Mouse (Mus musculus) neural tube, embryonic 11.5 days (tissue): ENCODE results near the gene Kalrn. TPM values are rescaled to one million over a fixed set of nuclear protein-coding genes. Genes with fewer than 3 reads are reported as not detected.

ENCODE experiments used
- ATAC-seq: fragments of 200-750 bp; cut with Nextera tagmentation; 2 replicates; pipeline ENCODE4 v1.8.0; 2017; ENCODE audit warnings: moderate number of reproducible peaks, mild to moderate bottlenecking, moderate TSS enrichment, moderate library complexity; ENCODE audit not compliant: insufficient read depth, low FRiP score, low TSS enrichment
- DNase-seq: peaks from one replicate; pipeline ENCODE4 v3.0.0-alpha.2; 2015; ENCODE audit warnings: low spot score
- H3K27ac ChIP-seq: fragments of 300-500 bp; sonication (generic); 2 replicates; pipeline ENCODE4 v1.5.1; 2014; ENCODE audit warnings: low read depth, mild to moderate bottlenecking, low read length
- H3K27me3 ChIP-seq: fragments of 300-500 bp; sonication (generic); 2 replicates; pipeline ENCODE4 v1.6.1; 2014; ENCODE audit warnings: mild to moderate bottlenecking, low read length, mixed read lengths; ENCODE audit not compliant: control insufficient read depth, insufficient read depth
- H3K36me3 ChIP-seq: fragments of 300-500 bp; sonication (generic); 2 replicates; pipeline ENCODE4 v1.6.1; 2014; ENCODE audit warnings: mild to moderate bottlenecking, low read length, moderate library complexity, mixed read lengths; ENCODE audit not compliant: control insufficient read depth, insufficient read depth
- H3K4me1 ChIP-seq: fragments of 300-500 bp; sonication (generic); 2 replicates; pipeline ENCODE4 v1.6.1; 2014; ENCODE audit warnings: low read length, mixed read lengths; ENCODE audit not compliant: control insufficient read depth, insufficient read depth
- H3K4me2 ChIP-seq: fragments of 300-500 bp; sonication (generic); 2 replicates; pipeline ENCODE4 v1.6.1; 2014; ENCODE audit warnings: low read depth, mild to moderate bottlenecking, moderate library complexity
- H3K4me3 ChIP-seq: fragments of 300-500 bp; sonication (generic); 2 replicates; pipeline ENCODE4 v1.5.1; 2014; ENCODE audit warnings: low read depth, low read length
- H3K9ac ChIP-seq: fragments of 300-500 bp; sonication (generic); 2 replicates; pipeline ENCODE4 v1.6.1; 2014; ENCODE audit warnings: mild to moderate bottlenecking, low read length
- H3K9me3 ChIP-seq: fragments of 300-500 bp; sonication (generic); 2 replicates; pipeline ENCODE4 v1.6.1; 2016; ENCODE audit warnings: low read length; ENCODE audit not compliant: control insufficient read depth
- WGBS: fragments of 180-500 bp; shearing (Covaris S2); extraction: QIAGEN DNeasy Blood & Tissue Kit; methylation state at CpG from one replicate; pipeline ENCODE4 v1.1.7; 2014; 5-methylcytosine and 5-hydroxymethylcytosine counted together
- polyA plus RNA-seq: library from polyadenylated mRNA; unstranded; fragments of >200 nt; fragmentation: Nextera tagmentation; extraction: Ambion mirVana; gene quantifications from 2 replicates; pipeline ENCODE4 v1.2.1, GENCODE M21; 2014

Gene Kalrn
- polyA plus RNA-seq, 1 experiment from 2014 or later, result 17.6 TPM

DNA sequence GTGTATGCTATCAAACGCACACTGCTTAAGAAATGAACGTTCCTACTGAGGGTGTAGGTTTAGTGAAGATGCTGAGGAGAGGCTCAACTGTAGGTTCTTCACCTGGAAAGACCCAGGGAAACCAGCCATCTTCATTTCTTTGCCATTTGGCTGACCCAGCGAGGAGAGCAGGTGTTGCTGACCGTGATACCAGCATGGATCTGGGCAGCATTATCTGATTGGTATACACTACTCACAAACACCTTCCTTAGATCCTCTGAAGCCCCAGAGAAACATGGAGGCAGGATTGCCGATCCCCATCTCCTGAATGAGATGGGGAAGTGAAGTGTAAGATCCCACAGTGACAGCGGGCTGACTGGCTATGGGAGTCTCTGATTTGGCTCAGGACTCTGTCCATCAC is 575.3 kb downstream of the Kalrn start:
- WGBS, result 82% methylated on average over 6 of the region's 6 CpGs
- Histone ChIP-seq H3K27ac (no peak overlapping the region), H3K36me3 (no peaks in the 10 kb centered on the region), H3K4me2 (no peak overlapping the region), H3K9me3 (no peaks in the 10 kb centered on the region), H3K4me3 (no peak overlapping the region), H3K27me3 (no peaks in the 10 kb centered on the region), H3K4me1 (no peaks in the 10 kb centered on the region), H3K9ac (no peak overlapping the region; the same call in 1 of the 2 replicates)
- DNase-seq (no peak), ATAC-seq (no peak)

GRCm38 (mm10) chr16:33996030-33996429 is 577.3 kb downstream of the Kalrn start:
- Histone ChIP-seq H3K27ac (no peak overlapping the region), H3K4me3 (no peak overlapping the region), H3K9me3 (no peaks in the 10 kb centered on the region), H3K9ac (no peak overlapping the region), H3K36me3 (no peaks in the 10 kb centered on the region), H3K27me3 (no peaks in the 10 kb centered on the region), H3K4me2 (no peak overlapping the region), H3K4me1 (no peaks in the 10 kb centered on the region)
- DNase-seq, result peak; percentile 57
- 13% methylated on average over 5 of the region's 5 CpGs for WGBS
- ATAC-seq, result no peak

DNA sequence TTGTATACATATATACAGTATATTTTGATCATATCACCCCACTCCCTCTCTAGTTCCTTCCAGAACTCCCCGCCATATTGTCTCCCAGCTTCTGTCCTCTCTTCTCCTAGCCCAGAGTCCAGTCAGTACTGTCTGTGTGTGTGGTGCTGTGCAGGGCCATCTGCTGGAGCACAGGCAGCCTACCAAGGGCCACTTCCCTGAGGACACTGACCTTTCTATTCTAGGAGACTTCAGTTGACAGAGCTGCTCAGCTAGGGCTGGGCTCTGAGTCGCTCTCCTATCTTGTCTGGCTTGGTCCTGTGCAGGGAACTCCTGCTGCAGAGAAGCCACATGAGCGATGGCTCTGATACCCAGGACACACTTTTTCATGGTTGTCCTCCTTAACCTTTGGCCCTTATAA is 577.8 kb downstream of the Kalrn start:
- no peaks in the 10 kb centered on the region for H3K36me3 ChIP-seq
- no peak overlapping the region for H3K27ac ChIP-seq
- no peaks in the 10 kb centered on the region for H3K4me1 ChIP-seq
- 74% methylated on average over 3 of the region's 3 CpGs for whole genome bisulfite sequencing
- ATAC-seq (no peak), DNase-seq (no peak)
- no peak overlapping the region for H3K4me3 ChIP-seq
- no peaks in the 10 kb centered on the region for H3K9me3 ChIP-seq
- H3K4me2 ChIP-seq, result no peak overlapping the region
- no peaks in the 10 kb centered on the region for H3K27me3 ChIP-seq
- H3K9ac ChIP-seq, result no peak overlapping the region

DNA sequence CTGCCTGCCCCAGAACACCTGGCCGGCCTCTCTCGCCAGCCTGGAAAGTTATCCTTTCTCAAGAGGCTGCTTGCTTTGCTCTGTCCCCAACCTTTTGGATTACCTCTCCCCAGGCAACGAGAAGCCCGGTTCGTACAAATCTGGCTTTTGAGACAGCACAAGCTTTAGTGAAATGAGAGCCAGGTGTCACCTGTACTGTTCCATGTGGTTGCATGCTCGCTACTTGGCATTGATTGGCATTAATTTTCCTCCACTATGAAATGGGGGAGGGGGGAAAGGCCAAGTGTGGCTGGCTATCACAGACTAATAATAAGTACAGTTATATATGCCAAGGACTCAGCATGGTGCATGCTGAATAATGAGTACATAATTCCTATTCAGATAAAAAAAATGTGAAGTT is 579.0 kb downstream of the Kalrn start:
- H3K27ac ChIP-seq, result no peak overlapping the region
- H3K27me3 ChIP-seq, result no peaks in the 10 kb centered on the region
- no peaks in the 10 kb centered on the region for H3K36me3 ChIP-seq
- no peak overlapping the region for H3K4me3 ChIP-seq
- no peaks in the 10 kb centered on the region for H3K4me1 ChIP-seq
- ATAC-seq (no peak), DNase-seq (no peak)
- no peak overlapping the region for H3K4me2 ChIP-seq
- H3K9ac ChIP-seq, result no peak overlapping the region
- H3K9me3 ChIP-seq, result no peaks in the 10 kb centered on the region
- WGBS, result 88% methylated on average over 6 of the region's 6 CpGs

GRCm38 (mm10) chr16:33990712-33991111 is 582.6 kb downstream of the Kalrn start:
- DNase-seq (no peak), ATAC-seq (no peak)
- Histone ChIP-seq H3K4me2 (no peak overlapping the region), H3K9me3 (no peaks in the 10 kb centered on the region), H3K4me1 (no peaks in the 10 kb centered on the region), H3K9ac (no peak overlapping the region), H3K4me3 (no peak overlapping the region), H3K27me3 (no peaks in the 10 kb centered on the region), H3K27ac (no peak overlapping the region), H3K36me3 (no peaks in the 10 kb centered on the region)
- 89% methylated on average over 4 of the region's 4 CpGs for WGBS

GRCm38 (mm10) chr16:33989106-33989505 is 584.2 kb downstream of the Kalrn start:
- DNase-seq, result no peak
- H3K4me2 ChIP-seq, result no peak overlapping the region
- H3K9me3 ChIP-seq, result no peaks in the 10 kb centered on the region
- no peak overlapping the region for H3K9ac ChIP-seq
- no peaks in the 10 kb centered on the region for H3K27me3 ChIP-seq
- no peaks in the 10 kb centered on the region for H3K36me3 ChIP-seq
- H3K27ac ChIP-seq, result no peak overlapping the region
- 92% methylated on average over 1 of the region's 1 CpGs for WGBS
- ATAC-seq, result no peak
- H3K4me1 ChIP-seq, result no peaks in the 10 kb centered on the region
- H3K4me3 ChIP-seq, result no peak overlapping the region

DNA sequence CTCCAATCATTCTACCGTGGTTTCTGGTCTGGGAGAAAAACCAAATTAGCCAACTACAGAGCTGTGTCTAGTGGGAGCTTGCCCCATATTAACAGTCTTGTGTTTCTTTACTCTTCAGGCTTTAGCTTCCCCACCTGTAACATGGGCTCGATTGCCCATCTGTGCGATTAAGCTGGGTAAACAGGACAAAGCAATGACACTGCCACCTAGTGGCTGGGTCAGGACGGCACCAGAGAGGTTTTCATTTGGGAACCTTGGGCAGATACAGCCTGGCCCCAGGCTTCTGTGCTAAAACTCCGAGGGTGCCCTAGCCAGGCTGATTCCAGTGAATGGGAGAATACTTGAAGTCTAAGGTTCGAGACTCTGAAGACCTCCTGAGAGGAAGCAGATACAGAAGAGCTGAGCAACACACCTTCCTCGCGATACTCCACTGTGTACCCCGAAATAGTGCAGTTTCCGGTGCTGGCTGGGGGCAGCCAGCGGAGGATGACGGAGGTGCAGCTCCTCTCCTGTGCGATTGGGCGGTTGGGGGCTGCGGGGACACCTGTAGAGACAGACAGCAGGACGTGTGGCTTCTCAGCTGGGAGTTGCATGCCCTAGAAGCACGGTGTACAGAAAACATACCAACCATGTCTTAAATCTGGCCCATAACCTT is 584.8 kb downstream of the Kalrn start:
- H3K9ac ChIP-seq, result no peak overlapping the region
- no peak overlapping the region for H3K4me3 ChIP-seq
- peak; percentile 49 for DNase-seq
- H3K4me1 ChIP-seq, result no peaks in the 10 kb centered on the region
- no peaks in the 10 kb centered on the region for H3K27me3 ChIP-seq
- H3K4me2 ChIP-seq, result no peak overlapping the region
- WGBS, result 61% methylated on average over 17 of the region's 17 CpGs
- H3K27ac ChIP-seq, result no peak overlapping the region
- no peaks in the 10 kb centered on the region for H3K36me3 ChIP-seq
- no peaks in the 10 kb centered on the region for H3K9me3 ChIP-seq
- no peak for ATAC-seq

- 91% methylated on average over 7 of the region's 7 CpGs for WGBS
- ATAC-seq, result no peak
- no peak overlapping the region for H3K4me2 ChIP-seq
Observed at GRCm38 (mm10) chr16:33986993-33987392, 586.3 kb downstream of the Kalrn start.

GRCm38 (mm10) chr16:33985372-33985771 is 588.0 kb downstream of the Kalrn start:
- no peak overlapping the region for H3K9ac ChIP-seq
- H3K27me3 ChIP-seq, result no peaks in the 10 kb centered on the region
- 91% methylated on average over 6 of the region's 6 CpGs for WGBS
- no peak overlapping the region for H3K4me3 ChIP-seq
- DNase-seq, result no peak
- H3K9me3 ChIP-seq, result no peaks in the 10 kb centered on the region
- no peak overlapping the region for H3K27ac ChIP-seq
- H3K4me1 ChIP-seq, result no peaks in the 10 kb centered on the region
- ATAC-seq, result no peak
- H3K36me3 ChIP-seq, result no peaks in the 10 kb centered on the region
- H3K4me2 ChIP-seq, result no peak overlapping the region

More at GRCm38 (mm10) chr16:33986993-33987392, 586.3 kb downstream of the Kalrn start:
- Histone ChIP-seq H3K27ac (no peak overlapping the region), H3K27me3 (no peaks in the 10 kb centered on the region), H3K36me3 (no peaks in the 10 kb centered on the region), H3K9ac (no peak overlapping the region), H3K4me3 (no peak overlapping the region), H3K9me3 (no peaks in the 10 kb centered on the region), H3K4me1 (no peaks in the 10 kb centered on the region)
- no peak for DNase-seq
